Mouse (Mus musculus): ENCODE measurements around the gene Snu13. TPM values are rescaled to one million over a fixed set of nuclear protein-coding genes. Genes with fewer than 3 reads are reported as not detected.
A peak's percentile ranks its signal among the peaks of the same experiment; 100 is the strongest.

Snu13 gene
- total RNA-seq, 2 experiments from 2014 or later: 201 to 235 TPM

- ATAC-seq (replicated peaks; ENCODE audit: poor library complexity): 0 out of 2 replicates have a peak, but pooled peaks have one; percentile 23
These were observed 19.7 kb downstream of the Snu13 start for GRCm38 (mm10) chr15:82027726-82028125.

DNA sequence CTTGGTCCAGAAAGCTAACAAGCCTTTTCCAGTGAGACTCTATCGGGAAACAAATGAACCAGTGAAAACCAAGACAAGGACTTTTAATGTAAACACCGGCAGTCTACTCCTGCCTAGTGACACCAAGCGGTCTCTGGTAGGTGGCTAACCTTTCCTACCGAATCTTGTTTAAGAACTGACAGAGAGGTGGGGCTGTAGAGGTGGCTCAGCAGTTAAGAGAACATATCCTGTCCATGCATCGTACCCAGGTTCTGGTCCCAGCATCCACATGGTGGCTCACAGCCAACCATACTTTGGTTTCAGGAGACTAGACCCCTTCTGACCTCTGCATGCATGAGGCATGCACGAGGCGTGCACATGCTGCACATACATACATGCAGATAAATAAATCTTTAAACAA lies 20.1 kb downstream of the Snu13 start:
- no peak for ATAC-seq (replicated peaks; ENCODE audit: poor library complexity)

DNA sequence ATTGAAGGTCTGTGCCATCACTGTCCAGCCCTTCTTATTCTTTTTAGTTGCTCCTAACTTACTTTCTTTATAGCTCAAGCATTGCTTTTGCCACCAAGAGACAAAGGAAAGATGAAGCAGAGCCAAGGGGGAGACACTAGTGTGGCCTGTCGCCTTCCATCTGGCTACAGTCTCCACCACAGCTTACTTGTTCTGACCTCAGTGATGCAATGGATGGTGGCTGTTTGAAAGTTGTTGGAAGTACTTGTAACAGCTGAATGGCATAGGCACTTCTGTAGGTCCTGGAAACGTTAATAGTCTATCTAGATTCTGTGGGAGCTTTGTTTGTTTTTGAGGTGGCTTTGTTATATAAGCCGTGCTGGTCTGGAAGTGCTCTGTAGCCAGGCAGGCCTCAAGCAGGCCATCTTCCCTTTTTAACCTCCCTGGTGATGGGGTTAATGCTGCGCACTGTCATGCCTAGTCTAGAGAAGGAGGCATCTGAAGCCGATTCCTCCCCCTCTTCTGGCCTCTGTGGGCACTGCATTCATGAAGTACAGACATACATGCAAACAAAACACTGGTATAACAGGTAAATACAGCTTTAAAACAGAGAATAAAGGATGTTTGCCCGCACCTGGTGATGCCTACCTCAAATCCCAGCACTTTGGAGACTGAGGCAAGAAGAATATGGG lies 23.3 kb downstream of the Snu13 start:
- no peak for ATAC-seq (replicated peaks; ENCODE audit: poor library complexity)

DNA sequence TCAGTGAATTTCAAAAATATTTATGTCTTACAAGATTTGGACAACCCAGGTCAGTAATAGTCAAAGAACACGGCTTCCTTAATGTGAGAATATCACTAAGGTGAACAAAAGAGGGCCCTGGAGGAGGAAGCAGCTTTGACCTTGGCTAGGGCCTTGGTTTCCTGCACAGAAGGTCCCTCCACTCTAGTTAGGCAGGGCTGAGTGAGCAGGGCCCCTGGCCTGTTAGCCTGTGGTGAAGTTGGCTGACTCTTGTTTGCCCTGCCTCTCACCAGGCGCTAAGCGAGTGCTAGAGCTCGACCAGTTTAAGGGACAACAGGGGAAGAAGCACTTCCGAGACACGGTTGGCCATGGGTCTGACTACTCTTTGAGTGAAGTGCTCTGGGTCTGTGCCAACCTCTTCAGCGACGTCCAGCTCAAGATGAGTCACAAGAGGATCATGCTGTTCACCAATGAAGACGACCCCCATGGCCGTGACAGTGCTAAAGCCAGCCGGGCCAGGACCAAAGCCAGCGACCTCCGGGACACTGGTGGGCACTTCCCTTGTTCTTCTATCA lies 24.8 kb downstream of the Snu13 start:
- ATAC-seq (replicated peaks; ENCODE audit: poor library complexity): no peak

DNA sequence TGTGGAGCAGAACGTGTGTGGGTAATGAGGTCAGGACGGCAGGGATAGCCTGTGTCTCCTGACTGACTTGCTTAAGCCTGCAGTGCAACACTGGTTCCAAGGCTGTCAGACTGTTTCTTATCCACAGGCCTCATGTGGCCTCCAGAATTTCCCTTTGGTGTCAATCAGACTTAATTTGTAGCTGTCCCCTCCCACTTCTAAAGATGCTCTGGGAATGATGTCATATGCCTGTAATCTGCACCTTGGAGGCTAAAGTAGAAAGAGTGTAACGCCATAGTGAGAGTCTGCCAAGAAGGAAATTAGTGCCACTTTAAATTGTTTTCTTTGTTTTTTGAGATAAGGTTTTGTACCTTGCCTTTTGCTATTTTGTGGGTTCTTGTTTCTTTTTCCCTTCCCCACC lies 28.1 kb downstream of the Snu13 start:
- ATAC-seq (replicated peaks; ENCODE audit: poor library complexity): no peak

DNA sequence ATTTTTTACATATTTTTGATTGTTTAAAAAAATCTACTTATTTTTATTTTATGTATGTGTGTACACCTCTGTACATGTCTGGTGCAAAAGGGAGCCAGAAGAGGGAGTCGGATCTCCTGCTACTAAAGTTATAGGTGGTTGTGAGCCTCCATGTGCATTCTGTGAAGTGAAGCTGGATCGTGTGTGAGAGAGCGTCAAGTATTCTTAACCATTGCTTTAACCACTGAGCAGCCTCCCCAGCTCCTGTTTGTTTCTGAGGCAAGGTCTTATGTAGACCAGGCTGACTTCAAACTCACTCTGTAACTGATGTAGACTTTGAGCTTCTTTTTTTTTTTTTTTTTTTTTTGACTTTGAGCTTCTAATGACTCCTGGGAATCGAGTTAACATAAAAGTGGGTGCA lies 29.9 kb downstream of the Snu13 start:
- no peak for ATAC-seq (replicated peaks; ENCODE audit: poor library complexity)

GRCm38 (mm10) chr15:82016830-82017229 lies 30.6 kb downstream of the Snu13 start:
- no peak for ATAC-seq (replicated peaks; ENCODE audit: poor library complexity)

- peak; percentile 94 for ATAC-seq (replicated peaks; ENCODE audit: poor library complexity)
These were observed 31.1 kb downstream of the Snu13 start for GRCm38 (mm10) chr15:82016101-82016808.

DNA sequence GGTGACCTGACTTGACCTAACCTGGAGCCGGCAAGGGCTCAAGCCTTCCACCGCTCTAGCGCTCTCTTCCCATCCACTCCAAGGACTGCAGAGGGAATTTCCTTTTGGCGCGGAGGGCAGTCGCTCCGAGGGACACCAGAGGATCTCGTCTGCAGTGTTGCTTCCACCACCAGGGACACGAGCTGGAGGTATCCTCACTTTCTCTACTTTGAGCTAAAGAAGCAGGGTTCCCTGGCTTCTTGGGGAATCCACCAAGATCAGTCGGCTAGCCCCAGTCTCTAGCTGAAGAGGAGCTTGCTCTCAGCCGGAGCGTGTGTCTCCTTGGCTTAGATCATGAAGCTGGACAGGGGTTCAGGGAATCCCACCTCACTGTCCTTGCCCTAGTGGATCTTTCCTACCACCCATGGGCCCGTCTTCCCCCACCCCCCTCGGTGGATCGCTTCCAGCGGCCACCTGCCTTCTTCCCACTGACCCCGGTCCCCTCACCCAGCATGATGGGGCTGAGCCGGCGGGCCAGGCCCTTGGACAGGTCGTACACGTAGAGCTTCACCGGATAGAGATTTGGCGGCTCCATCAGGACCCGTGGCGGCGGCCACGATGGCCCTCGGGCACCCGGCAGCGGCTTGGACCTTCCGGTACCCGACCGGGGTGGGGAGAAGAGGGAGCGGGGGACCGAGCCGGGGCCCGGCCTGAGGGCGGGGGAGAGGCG lies 31.9 kb downstream of the Snu13 start:
- ATAC-seq (replicated peaks; ENCODE audit: poor library complexity): no peak

DNA sequence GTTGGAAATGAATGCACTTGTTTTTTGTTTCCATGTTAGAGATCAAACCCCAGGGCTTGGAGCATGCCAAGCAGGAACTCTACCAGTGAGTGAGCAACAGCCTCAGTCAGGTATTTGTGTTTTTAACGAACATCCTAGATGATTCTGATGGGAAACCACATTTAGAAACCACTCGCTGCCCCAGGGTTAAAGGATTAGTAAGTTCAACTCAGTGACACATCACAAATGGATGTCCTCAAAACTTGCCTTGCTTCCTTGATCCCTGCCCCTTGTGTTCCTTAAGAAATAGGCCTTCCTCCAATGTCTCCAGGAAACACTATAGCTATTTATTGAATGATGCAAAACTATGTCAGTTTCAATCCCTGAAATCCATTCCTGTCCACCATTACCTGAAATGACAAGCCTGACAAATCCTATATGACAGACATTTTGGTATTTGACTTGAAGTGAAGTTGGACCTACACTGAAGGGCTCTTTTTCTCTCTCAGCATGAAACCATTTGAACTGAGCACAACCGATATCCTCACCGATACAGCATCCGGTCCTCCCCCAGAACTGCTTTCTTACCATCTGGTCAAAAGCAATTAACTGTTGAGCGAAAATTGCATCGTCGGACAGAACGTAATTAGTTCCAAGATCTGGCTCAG lies 32.5 kb downstream of the Snu13 start:
- no peak for ATAC-seq (replicated peaks; ENCODE audit: poor library complexity)

DNA sequence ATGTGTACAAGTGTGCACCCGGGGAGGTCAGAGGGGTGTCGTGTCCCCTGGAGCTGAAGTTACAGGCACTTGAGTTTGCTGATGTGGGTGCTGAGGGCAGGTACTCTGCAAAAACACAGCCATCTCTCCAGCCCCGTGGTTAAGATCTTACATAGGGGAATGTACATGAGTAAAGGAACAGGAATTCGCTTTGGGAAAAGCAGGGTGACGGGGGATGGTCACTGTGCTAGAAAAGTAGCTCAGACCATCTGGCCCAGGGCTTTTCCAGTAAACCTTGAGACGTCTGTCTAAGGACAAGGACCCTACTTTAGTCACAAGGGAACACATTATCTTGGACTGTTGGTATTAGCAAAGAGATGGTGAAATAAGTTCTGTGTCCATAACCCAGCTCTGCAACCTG lies 35.5 kb downstream of the Snu13 start:
- no peak for ATAC-seq (replicated peaks; ENCODE audit: poor library complexity)

GRCm38 (mm10) chr15:82004257-82004656 lies 43.1 kb downstream of the Snu13 start:
- ATAC-seq (replicated peaks; ENCODE audit: poor library complexity): peak; percentile 92

DNA sequence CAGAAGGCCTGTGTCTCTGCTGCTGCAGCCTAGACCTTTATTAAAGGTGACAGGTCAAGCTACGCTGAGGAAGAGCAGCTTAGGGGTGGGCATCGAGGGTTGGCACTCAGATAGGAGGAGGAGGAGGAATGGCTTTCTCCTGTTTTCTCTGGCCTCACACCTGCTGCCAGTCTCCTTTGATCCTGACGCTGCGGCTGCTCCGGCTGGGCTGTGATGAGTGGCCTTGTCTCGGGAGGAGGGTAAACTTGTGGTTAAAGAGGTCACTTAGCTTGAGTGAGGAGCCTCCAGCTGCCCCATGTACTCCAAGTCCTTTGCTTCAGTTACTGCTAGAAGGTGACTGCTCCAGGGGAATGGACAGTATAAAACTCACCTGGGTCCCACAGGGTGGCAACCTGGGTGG lies 53.4 kb downstream of the Snu13 start:
- no peak for ATAC-seq (replicated peaks; ENCODE audit: poor library complexity)

DNA sequence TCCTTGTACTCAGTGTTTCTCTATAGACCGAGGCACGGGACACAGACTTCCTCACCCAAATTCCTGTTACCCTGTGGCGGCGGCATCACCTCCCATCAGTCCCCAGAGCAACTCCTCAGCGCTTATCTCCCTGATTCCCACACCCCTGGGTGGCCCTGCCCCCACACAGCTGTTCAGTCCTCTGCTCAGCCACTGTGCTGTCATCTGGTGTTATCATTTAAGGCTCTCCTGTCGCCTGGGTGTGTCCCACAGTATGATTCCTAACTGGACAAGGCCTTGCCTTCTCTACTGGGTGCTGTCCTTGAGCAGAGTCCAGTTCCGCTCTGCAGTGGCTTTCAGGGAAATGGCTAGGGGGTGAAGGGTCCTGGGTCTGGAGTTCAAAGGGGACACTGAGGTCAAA lies 56.8 kb downstream of the Snu13 start:
- ATAC-seq (replicated peaks; ENCODE audit: poor library complexity): peak; percentile 91

Other genes starting within 250 kb of the Snu13 start
- 4.9 and 5.1 TPM in 2 replicates for gene Tef, start 245.2 kb downstream of the Snu13 start, total RNA-seq (2015)
- 10.4 and 11.0 TPM in 2 replicates for gene Tef, start 245.2 kb downstream of the Snu13 start, total RNA-seq (2017)
- 33.9 and 36.3 TPM in 2 replicates for gene Tob2, start 188.8 kb downstream of the Snu13 start, total RNA-seq (2015)
- gene Tob2, start 188.8 kb downstream of the Snu13 start, total RNA-seq (2017): 19.8 and 21.2 TPM in 2 replicates
- 123 and 128 TPM in 2 replicates for gene Phf5a, start 175.7 kb downstream of the Snu13 start, total RNA-seq (2015)
- 83.2 and 110 TPM in 2 replicates for gene Phf5a, start 175.7 kb downstream of the Snu13 start, total RNA-seq (2017)
- gene Aco2, start 175.3 kb downstream of the Snu13 start, total RNA-seq (2015): 77.3 and 90.7 TPM in 2 replicates
- gene Aco2, start 175.3 kb downstream of the Snu13 start, total RNA-seq (2017): 122 and 130 TPM in 2 replicates
- 14.0 and 17.1 TPM in 2 replicates for gene Polr3h, start 121.4 kb downstream of the Snu13 start, total RNA-seq (2015)
- 37.6 and 37.7 TPM in 2 replicates for gene Polr3h, start 121.4 kb downstream of the Snu13 start, total RNA-seq (2017)
- gene Csdc2, start 110.8 kb downstream of the Snu13 start, total RNA-seq (2015): not detected in 2 replicates
- gene Csdc2, start 110.8 kb downstream of the Snu13 start, total RNA-seq (2017): not detected in 2 replicates
- 22.9 and 23.0 TPM in 2 replicates for gene Pmm1, start 86.7 kb downstream of the Snu13 start, total RNA-seq (2015)
- 13.2 and 17.0 TPM in 2 replicates for gene Pmm1, start 86.7 kb downstream of the Snu13 start, total RNA-seq (2017)
- gene 1700029P11Rik, start 67.1 kb downstream of the Snu13 start, total RNA-seq (2015): not detected in 2 replicates
- not detected in 2 replicates for gene 1700029P11Rik, start 67.1 kb downstream of the Snu13 start, total RNA-seq (2017)
- 75.3 and 108 TPM in 2 replicates for gene Xrcc6, start 59.8 kb downstream of the Snu13 start, total RNA-seq (2015)
- 135 and 249 TPM in 2 replicates for gene Xrcc6, start 59.8 kb downstream of the Snu13 start, total RNA-seq (2017)
- 32.6 and 38.4 TPM in 2 replicates for gene Desi1, start 13.7 kb downstream of the Snu13 start, total RNA-seq (2015)
- 7.1 and 9.2 TPM in 2 replicates for gene Desi1, start 13.7 kb downstream of the Snu13 start, total RNA-seq (2017)
- not detected in 2 replicates for gene 4930407I10Rik, start 11.6 kb upstream of the Snu13 start, total RNA-seq (2015)
- not detected in 2 replicates for gene 4930407I10Rik, start 11.6 kb upstream of the Snu13 start, total RNA-seq (2017)
- not detected in 2 replicates for gene Mei1, start 22.4 kb upstream of the Snu13 start, total RNA-seq (2015)
- not detected in 2 replicates for gene Mei1, start 22.4 kb upstream of the Snu13 start, total RNA-seq (2017)
- 5.5 and 10.4 TPM in 2 replicates for gene Ccdc134, start 80.3 kb upstream of the Snu13 start, total RNA-seq (2015)
- 19.6 and 29.7 TPM in 2 replicates for gene Ccdc134, start 80.3 kb upstream of the Snu13 start, total RNA-seq (2017)
- 24.7 and 28.3 TPM in 2 replicates for gene Srebf2, start 99.6 kb upstream of the Snu13 start, total RNA-seq (2015)
- gene Srebf2, start 99.6 kb upstream of the Snu13 start, total RNA-seq (2017): 21.0 and 23.7 TPM in 2 replicates
- 0.10 and 0.12 TPM in 2 replicates for gene Shisa8, start 165.2 kb upstream of the Snu13 start, total RNA-seq (2015)
- gene Shisa8, start 165.2 kb upstream of the Snu13 start, total RNA-seq (2017): 0.27 and 3.2 TPM in 2 replicates
- 2.1 and 2.4 TPM in 2 replicates for gene Tnfrsf13c, start 176.8 kb upstream of the Snu13 start, total RNA-seq (2015)
- 0.34 and 0.92 TPM in 2 replicates for gene Tnfrsf13c, start 176.8 kb upstream of the Snu13 start, total RNA-seq (2017)
- 32.9 and 42.6 TPM in 2 replicates for gene Cenpm, start 197.2 kb upstream of the Snu13 start, total RNA-seq (2015)
- 16.5 and 24.9 TPM in 2 replicates for gene Cenpm, start 197.2 kb upstream of the Snu13 start, total RNA-seq (2017)
- gene 1500009C09Rik, start 204.8 kb upstream of the Snu13 start, total RNA-seq (2015): not detected in 2 replicates
- gene 1500009C09Rik, start 204.8 kb upstream of the Snu13 start, total RNA-seq (2017): not detected in 2 replicates
- 0.07 TPM in 1 of 2 replicates, not detected in the other for gene Sept3, start 227.3 kb upstream of the Snu13 start, total RNA-seq (2015)
- gene Sept3, start 227.3 kb upstream of the Snu13 start, total RNA-seq (2017): 0.08 TPM in 1 of 2 replicates, not detected in the other

Measured in megakaryocyte progenitor cell, adult 5-6 weeks (primary cell).